Mouse (Mus musculus) megakaryocyte, embryonic 14.5 days (primary cell): ENCODE measurements at regions not wholly inside any gene's neighbourhood (a gene's known extent, or its start where the extent isn't known, plus 50 kb on each side); places are given as distances from the start of the nearest gene placed in this dataset.

Experiments used
- H3K27me3 ChIP-seq: replicated peaks from 2 replicates; pipeline ENCODE3; 2012; ENCODE audit warnings: inconsistent platforms
- H3K36me3 ChIP-seq: replicated peaks from 2 replicates; pipeline ENCODE3; 2012; ENCODE audit warnings: low read length, inconsistent platforms, mixed read lengths
- H3K4me1 ChIP-seq: 2 replicates; pipeline ENCODE4 v1.6.1; 2012; ENCODE audit warnings: inconsistent platforms
- H3K4me3 ChIP-seq: replicated peaks from 2 replicates; pipeline ENCODE3; 2012; ENCODE audit warnings: moderate library complexity, mild to moderate bottlenecking, inconsistent platforms
- H3K9me3 ChIP-seq: 2 replicates; pipeline ENCODE4 v1.6.1; 2012; ENCODE audit warnings: inconsistent platforms
- FLI1 ChIP-seq: IDR thresholded peaks from 2 replicates; pipeline ENCODE4 v1.6.1; 2012; ENCODE audit warnings: low read length, inconsistent platforms, mixed read lengths
- GATA1 ChIP-seq: IDR thresholded peaks from 3 replicates; pipeline ENCODE4 v1.6.1; 2012; ENCODE audit warnings: mixed read lengths, low read length, inconsistent platforms, borderline replicate concordance

DNA sequence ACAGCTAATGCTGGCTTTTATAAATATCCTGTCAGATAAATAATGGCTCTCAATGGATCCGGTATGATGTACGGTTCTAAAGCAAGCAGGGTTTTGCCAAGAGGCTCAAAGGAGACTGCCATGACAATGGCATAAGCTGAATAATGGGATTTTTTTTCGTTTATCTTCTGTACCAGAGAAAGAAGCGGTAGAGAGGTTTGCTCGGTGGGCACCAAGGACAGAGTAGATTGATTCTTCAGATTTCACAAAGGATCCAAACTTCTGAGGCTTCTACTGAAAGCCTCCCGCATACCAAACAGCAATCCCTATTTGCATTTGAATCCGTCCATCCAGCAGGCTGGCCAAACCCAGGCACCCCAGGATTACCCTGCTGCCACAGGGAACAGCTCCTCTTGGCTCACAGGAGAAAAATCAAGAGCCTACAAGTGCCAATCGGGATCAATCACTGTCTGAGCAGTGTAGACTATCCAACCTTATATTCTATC lies 342.0 kb upstream of the Noct start:
- Histone ChIP-seq H3K4me1 (no peaks in the 10 kb centered on the region), H3K27me3 (no peaks in the 10 kb centered on the region), H3K4me3 (no peak overlapping the region), H3K9me3 (0 out of 2 replicates have a peak, but pooled peaks cover 3% of the 10 kb centered on the region), H3K36me3 (no peaks in the 10 kb centered on the region)
- no peak for TF ChIP-seq GATA1
- TF ChIP-seq FLI1, result no peak

DNA sequence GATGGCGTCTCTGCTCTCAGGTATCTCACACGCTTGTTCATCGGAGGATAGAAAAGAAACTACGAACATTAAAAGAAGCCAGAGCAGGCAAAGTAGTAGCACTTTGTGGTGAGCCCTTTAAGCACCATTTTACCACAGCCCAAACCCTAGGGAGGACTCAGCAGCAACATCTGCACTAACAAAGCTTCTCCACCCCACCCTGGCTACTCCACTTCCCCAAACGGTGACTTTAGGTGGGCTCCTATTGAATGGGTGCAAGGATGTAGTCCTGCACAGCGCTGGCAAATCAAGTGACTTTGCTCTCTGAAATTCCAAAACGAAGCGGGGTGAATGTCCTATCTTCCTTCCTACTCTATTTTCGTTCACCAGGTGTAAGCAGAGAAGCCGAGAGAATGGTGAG lies 337.9 kb upstream of the Noct start:
- 0 out of 2 replicates have a peak, but pooled peaks cover 3% of the 10 kb centered on the region for H3K9me3 ChIP-seq
- H3K4me3 ChIP-seq, result no peak overlapping the region
- no peaks in the 10 kb centered on the region for H3K4me1 ChIP-seq
- H3K36me3 ChIP-seq, result no peaks in the 10 kb centered on the region
- TF ChIP-seq GATA1 (no peak), FLI1 (no peak)
- H3K27me3 ChIP-seq, result no peaks in the 10 kb centered on the region

DNA sequence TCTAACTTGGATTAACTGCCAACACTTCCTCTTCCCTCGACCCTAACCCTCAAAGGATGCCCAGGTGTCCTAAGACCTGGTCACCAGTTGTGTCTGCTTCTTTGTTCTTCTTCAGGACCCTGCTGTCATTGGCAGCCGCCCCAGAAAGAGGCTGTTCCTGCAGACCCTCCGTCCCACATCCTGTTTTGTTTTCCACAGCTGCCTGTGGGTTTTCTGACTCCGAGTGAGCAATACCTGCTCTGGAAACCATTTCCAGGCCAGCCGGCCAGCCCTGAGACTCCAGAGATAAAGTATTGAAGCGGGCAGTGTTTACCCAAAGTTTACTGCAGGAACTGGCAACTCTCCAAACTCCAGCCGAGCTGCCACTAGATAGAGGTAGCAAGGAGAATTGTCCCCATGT lies 337.2 kb upstream of the Noct start:
- Histone ChIP-seq H3K4me1 (no peaks in the 10 kb centered on the region), H3K4me3 (no peak overlapping the region), H3K27me3 (no peaks in the 10 kb centered on the region), H3K9me3 (no peaks in the 10 kb centered on the region), H3K36me3 (no peaks in the 10 kb centered on the region)
- TF ChIP-seq FLI1 (no peak), GATA1 (no peak)

DNA sequence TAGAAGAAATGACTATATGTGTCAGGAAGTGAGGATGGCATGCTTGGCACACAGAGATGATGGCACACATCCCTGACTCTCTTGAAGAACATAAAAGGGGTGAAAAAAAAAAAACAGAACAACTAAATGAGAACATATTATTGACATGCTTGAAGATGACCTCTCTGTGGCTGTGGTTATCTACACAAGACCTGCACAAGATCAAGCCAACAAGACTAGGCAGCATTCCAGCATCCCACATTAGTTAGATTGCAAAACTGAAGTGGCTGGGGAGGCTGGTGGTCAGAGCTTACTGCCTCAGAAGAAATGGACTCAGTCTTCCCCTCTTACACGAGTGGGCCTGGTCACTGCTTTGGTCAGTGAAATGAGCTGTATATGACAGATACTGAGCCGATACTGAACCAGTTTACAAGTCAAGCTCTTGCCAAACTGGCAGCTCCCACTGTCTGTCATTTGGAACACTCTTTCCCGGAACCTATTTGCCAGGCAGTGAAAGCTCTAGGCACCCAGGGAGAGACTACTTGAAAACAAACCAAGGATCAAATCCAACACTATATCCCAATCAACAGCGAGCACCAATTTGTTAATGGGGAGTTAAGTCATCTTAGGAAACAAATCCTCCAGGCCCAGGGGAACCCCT lies 335.6 kb upstream of the Noct start:
- Histone ChIP-seq H3K4me3 (no peak overlapping the region), H3K4me1 (no peaks in the 10 kb centered on the region), H3K27me3 (no peaks in the 10 kb centered on the region), H3K36me3 (no peaks in the 10 kb centered on the region), H3K9me3 (no peaks in the 10 kb centered on the region)
- TF ChIP-seq FLI1 (no peak), GATA1 (no peak)

DNA sequence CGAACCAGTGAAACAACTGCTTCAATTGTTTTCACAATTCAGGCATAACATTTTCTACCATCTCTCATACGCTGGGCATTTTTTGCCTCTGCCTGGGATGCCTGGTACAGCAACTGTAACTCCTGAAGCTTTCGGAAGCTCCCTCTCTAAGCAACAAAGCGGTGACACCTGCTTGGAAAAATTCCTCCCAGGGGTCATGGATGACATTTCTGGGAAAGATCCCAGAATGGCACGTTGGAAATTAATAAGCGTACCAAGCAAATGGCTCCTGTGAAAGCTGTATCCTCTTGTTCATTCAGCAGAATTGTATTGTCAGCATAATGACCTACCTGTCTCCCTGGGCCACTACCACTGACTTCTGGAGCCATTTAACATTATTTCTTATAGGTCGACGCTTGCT lies 333.7 kb upstream of the Noct start:
- Histone ChIP-seq H3K4me3 (no peak overlapping the region), H3K36me3 (no peaks in the 10 kb centered on the region), H3K27me3 (no peaks in the 10 kb centered on the region), H3K9me3 (no peaks in the 10 kb centered on the region), H3K4me1 (no peaks in the 10 kb centered on the region)
- TF ChIP-seq FLI1 (no peak), GATA1 (no peak)

DNA sequence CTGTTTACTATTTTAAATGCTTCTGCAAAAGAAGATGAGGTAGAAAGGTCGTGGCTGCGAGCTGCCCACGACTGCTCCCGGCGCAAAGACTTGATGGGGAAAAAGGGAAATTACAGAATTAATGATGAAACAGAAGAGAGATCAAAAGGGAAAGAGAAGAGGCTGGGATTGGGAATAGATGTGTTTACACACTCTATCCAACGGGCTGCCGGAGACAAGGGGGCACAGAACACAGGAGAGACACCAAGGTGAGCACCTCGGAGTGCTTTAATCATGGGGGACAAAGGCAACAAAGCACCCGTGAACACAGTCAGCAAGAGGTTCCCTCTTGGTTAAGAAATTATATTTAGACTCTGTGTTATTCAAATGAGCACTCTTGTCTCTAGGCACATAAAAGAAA lies 326.1 kb upstream of the Noct start:
- Histone ChIP-seq H3K27me3 (no peaks in the 10 kb centered on the region), H3K4me3 (no peak overlapping the region), H3K4me1 (no peaks in the 10 kb centered on the region), H3K9me3 (no peaks in the 10 kb centered on the region), H3K36me3 (no peaks in the 10 kb centered on the region)
- no peak for TF ChIP-seq FLI1
- no peak for TF ChIP-seq GATA1

- Histone ChIP-seq H3K9me3 (no peaks in the 10 kb centered on the region), H3K4me1 (no peaks in the 10 kb centered on the region; the same call in 1 of the 2 replicates), H3K27me3 (no peaks in the 10 kb centered on the region), H3K4me3 (no peak overlapping the region), H3K36me3 (no peaks in the 10 kb centered on the region)
- TF ChIP-seq GATA1, result no peak
- no peak for TF ChIP-seq FLI1
Observed at GRCm38 (mm10) chr3:50899830-50900350, 324.4 kb upstream of the Noct start.

DNA sequence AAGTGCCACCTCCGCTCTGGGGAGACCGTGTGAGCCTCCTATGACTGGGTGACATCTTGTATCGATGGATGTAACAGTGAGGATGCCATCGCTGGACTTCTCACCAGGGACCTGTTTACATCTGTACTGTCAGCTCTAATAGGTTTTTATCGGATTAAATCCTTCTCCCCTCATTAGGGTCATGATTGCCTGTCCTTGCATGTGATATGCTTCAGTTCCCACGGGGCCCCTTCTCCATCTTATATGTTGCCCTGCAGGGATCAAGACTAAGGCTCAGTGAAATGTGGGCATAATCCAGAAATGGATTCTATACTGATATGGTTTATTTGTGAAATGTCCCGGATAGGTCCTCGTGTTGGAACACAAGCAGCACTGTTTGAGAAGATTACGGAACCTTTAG lies 323.7 kb upstream of the Noct start:
- no peaks in the 10 kb centered on the region for H3K27me3 ChIP-seq
- TF ChIP-seq FLI1 (no peak), GATA1 (no peak)
- H3K9me3 ChIP-seq, result no peaks in the 10 kb centered on the region
- H3K4me1 ChIP-seq, result peaks cover 6% of the 10 kb centered on the region
- H3K36me3 ChIP-seq, result no peaks in the 10 kb centered on the region
- H3K4me3 ChIP-seq, result no peak overlapping the region

DNA sequence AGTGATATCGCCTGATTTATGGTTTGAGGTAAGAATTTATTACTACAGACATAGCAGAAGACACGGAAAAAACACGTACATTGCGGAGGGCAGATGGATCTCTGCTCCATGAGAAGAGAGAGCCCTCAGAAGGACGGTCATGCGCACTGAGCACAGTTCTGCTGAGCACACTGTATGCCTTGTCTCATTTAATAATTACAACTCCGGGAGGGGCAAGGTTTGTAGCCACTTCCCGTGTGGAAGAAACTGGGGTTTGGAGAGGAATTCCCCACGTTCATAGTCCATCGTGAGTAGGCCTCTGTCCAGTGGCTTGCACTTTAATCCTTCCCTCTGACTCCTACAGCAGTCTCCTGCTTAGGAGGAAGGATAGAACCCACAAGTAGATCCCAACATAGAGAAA lies 322.9 kb upstream of the Noct start:
- H3K27me3 ChIP-seq, result no peaks in the 10 kb centered on the region
- H3K36me3 ChIP-seq, result no peaks in the 10 kb centered on the region
- peaks cover 11% of the 10 kb centered on the region for H3K4me1 ChIP-seq
- no peak overlapping the region for H3K4me3 ChIP-seq
- no peaks in the 10 kb centered on the region for H3K9me3 ChIP-seq
- TF ChIP-seq FLI1, result no peak
- TF ChIP-seq GATA1, result no peak

GRCm38 (mm10) chr3:50902933-50903332 lies 321.3 kb upstream of the Noct start:
- Histone ChIP-seq H3K27me3 (peaks cover 2% of the 10 kb centered on the region), H3K4me1 (peaks cover 15% of the 10 kb centered on the region), H3K4me3 (no peak overlapping the region), H3K36me3 (no peaks in the 10 kb centered on the region), H3K9me3 (no peaks in the 10 kb centered on the region)
- no peak for TF ChIP-seq GATA1
